Mouse (Mus musculus) heart, adult 8-10 months (tissue): ENCODE data around the gene Atp10a. TPM values are rescaled to one million over a fixed set of nuclear protein-coding genes. Genes with fewer than 3 reads are reported as not detected.

ENCODE experiments used
- DNase-seq: peaks from one replicate; pipeline ENCODE4 v3.0.0; 2022; ENCODE audit warnings: low spot score
- total RNA-seq, 4 experiments: library from RNA; stranded (reverse); gene quantifications; 2 replicates each; pipeline ENCODE4 v1.2.4; 2022

The Atp10a gene
- total RNA-seq, 4 experiments from 2014 or later = 0.92 to 2.6 (median 1.3) TPM

- DNase-seq = no peak
Measured at GRCm38 (mm10) chr7:58736841-58737547, 81.0 kb downstream of the Atp10a start.

- DNase-seq = no peak
Measured at GRCm38 (mm10) chr7:58740196-58740595, 84.2 kb downstream of the Atp10a start.

- no peak for DNase-seq
Measured at GRCm38 (mm10) chr7:58740842-58741241, 84.9 kb downstream of the Atp10a start.

- no peak for DNase-seq
Measured at GRCm38 (mm10) chr7:58742009-58742408, 86.0 kb downstream of the Atp10a start.

GRCm38 (mm10) chr7:58742648-58743047 is 86.7 kb downstream of the Atp10a start:
- no peak for DNase-seq

- no peak for DNase-seq
Measured at GRCm38 (mm10) chr7:58743362-58744320, 87.7 kb downstream of the Atp10a start.

GRCm38 (mm10) chr7:58746817-58747216 is 90.9 kb downstream of the Atp10a start:
- no peak for DNase-seq

- no peak for DNase-seq
Measured at GRCm38 (mm10) chr7:58749904-58750612, 94.1 kb downstream of the Atp10a start.

- DNase-seq = no peak
Measured at GRCm38 (mm10) chr7:58752041-58752440, 96.1 kb downstream of the Atp10a start.

- DNase-seq = no peak
Measured at GRCm38 (mm10) chr7:58754076-58754475, 98.1 kb downstream of the Atp10a start.

- DNase-seq = no peak
Measured at GRCm38 (mm10) chr7:58754536-58754935, 98.6 kb downstream of the Atp10a start.

GRCm38 (mm10) chr7:58755083-58755482 is 99.1 kb downstream of the Atp10a start:
- no peak for DNase-seq

- no peak for DNase-seq
Measured at GRCm38 (mm10) chr7:58755846-58756245, 99.9 kb downstream of the Atp10a start.

GRCm38 (mm10) chr7:58757331-58757730 is 101.4 kb downstream of the Atp10a start:
- DNase-seq = no peak

GRCm38 (mm10) chr7:58758396-58758795 is 102.4 kb downstream of the Atp10a start:
- DNase-seq = no peak

GRCm38 (mm10) chr7:58759265-58759664 is 103.3 kb downstream of the Atp10a start:
- DNase-seq = no peak

- DNase-seq = peak; percentile 28
Measured at GRCm38 (mm10) chr7:58767257-58767656, 111.3 kb downstream of the Atp10a start.

- no peak for DNase-seq
Measured at GRCm38 (mm10) chr7:58768253-58768652, 112.3 kb downstream of the Atp10a start.

- DNase-seq = no peak
Measured at GRCm38 (mm10) chr7:58770254-58770653, 114.3 kb downstream of the Atp10a start.

- no peak for DNase-seq
Measured at GRCm38 (mm10) chr7:58772048-58772690, 116.2 kb downstream of the Atp10a start.

- no peak for DNase-seq
Measured at GRCm38 (mm10) chr7:58779146-58779545, 123.2 kb downstream of the Atp10a start.
